Mouse (Mus musculus) brain, embryonic 14.5 days (tissue): ENCODE measurements around the gene Pou1f1. TPM values are rescaled to one million over a fixed set of nuclear protein-coding genes. Genes with fewer than 3 reads are reported as not detected.
A peak's percentile ranks its signal among the peaks of the same experiment; 100 is the strongest.

Source experiments
- DNase-seq: peaks from one replicate; pipeline ENCODE4 v3.0.0-alpha.2; 2011; ENCODE audit warnings: low read depth
- CTCF ChIP-seq: fragments of 200-500 bp; IDR thresholded peaks from 2 replicates; pipeline ENCODE4 v1.5.1; 2012; ENCODE audit warnings: inconsistent platforms, mild to moderate bottlenecking, moderate library complexity, borderline replicate concordance; ENCODE audit not compliant: insufficient read depth, insufficient read length; ENCODE audit errors: extremely low read depth
- POLR2A ChIP-seq: fragments of 200-500 bp; IDR thresholded peaks from 2 replicates; pipeline ENCODE4 v1.6.1; 2012; ENCODE audit warnings: mild to moderate bottlenecking, inconsistent platforms, borderline replicate concordance; ENCODE audit not compliant: poor library complexity, insufficient read depth, insufficient read length, severe bottlenecking; ENCODE audit errors: extremely low read depth
- polyA plus RNA-seq: library from polyadenylated mRNA; depleted of rRNA; stranded (reverse); fragments of >200 nt; gene quantifications from 2 replicates; pipeline ENCODE4 v1.2.3, GENCODE M21; 2012

Pou1f1 gene
- polyA plus RNA-seq, 1 experiment: 0.10 TPM

DNA sequence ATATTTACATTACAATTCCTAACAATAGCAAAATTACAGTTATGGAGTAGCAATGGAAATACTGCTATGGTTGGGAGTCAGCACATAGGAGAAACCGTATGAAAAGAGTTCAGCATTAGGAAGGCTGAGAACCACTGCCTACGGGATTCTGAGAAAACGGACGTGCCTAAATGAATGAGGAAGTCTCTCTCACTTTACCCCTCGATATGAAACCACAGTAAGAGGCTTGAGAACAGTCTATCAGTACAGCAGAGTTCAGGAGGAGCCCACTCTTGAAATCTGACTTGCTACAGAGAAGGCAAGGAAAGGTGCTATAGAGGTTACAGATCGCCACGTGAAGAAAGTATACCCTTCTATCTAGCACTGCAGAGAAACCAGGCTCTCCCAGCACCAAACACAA, 28.6 kb downstream of the Pou1f1 start:
- TF ChIP-seq CTCF (no peak), POLR2A (no peak)
- DNase-seq: no peak

DNA sequence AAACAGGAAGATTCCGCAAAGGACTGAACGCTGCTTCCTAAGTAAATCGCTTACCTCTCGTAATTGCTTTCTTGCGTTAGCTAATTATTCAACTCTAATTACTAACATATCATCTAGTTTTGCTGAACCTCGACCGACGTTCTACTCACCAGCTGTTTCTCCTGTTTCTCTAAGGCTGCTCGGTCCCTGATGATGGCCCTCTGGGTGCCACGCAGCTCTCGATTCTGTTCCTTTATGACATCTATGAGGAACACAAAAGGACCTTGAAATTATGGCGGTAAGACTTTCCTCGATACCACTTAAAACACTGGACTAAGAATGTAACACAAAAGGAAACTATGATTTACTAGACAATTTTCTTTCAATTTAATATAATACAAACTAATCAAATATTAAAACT, 30.5 kb downstream of the Pou1f1 start:
- no peak for TF ChIP-seq CTCF
- TF ChIP-seq POLR2A: no peak
- no peak for DNase-seq

DNA sequence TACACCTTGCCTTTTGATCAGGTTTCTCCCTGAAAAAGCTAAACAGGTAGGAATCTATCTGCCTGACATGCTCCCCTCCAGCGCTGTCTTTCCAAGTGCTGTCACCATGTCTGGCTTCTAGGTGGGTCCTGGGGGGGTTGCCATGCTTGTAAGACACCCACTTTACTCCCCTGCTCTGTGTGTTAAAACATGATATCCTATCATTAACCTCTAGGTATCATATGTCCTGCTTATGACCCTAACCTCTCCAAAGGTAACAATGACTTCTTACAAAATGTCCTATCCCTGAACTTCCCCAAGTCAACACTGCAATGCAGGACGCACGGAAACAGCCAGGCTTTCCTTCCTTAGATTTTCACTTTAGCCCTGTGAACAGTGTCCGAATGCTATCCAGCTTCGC, 34.0 kb downstream of the Pou1f1 start:
- DNase-seq: no peak
- TF ChIP-seq POLR2A (no peak), CTCF (no peak)

DNA sequence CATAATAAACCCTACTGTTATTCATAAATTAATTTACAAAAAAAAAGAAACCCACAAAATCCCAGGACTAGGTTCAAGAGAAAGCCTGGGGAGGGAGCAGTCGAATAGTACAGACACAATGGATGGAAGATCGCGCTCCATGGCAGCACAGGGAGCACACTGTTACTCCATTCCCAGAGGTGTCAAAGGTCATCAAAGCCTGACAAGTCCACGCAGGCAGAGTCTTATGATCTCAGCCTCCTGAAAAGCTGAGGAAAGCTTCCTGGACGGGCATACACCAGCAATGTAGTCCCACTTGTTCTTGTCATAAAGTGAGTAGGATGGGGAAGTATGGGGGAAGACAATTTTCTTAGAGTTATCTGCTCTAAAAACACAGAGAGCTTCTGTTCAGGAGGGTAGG, 37.1 kb downstream of the Pou1f1 start:
- no peak for TF ChIP-seq CTCF
- no peak for TF ChIP-seq POLR2A
- no peak for DNase-seq

DNA sequence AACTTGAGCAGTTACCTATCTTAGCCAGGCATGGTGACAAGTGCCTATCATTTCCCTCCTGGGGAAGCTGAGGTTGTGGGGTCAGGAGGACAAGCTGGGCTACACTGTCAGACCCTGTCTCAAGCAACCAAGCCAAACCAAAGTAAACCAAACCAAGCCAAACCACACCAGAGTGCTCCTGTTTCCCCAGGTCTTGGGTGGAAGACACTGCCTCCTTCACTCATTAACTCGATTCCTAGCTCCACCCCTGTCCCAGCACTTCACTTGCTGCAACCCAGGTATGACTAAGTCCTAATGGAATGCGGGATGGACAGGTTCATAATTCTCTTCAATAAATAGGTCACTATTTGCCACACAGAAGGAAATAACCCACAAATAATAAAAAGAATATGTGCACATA, 39.3 kb downstream of the Pou1f1 start:
- no peak for DNase-seq
- no peak for TF ChIP-seq POLR2A
- TF ChIP-seq CTCF: no peak

DNA sequence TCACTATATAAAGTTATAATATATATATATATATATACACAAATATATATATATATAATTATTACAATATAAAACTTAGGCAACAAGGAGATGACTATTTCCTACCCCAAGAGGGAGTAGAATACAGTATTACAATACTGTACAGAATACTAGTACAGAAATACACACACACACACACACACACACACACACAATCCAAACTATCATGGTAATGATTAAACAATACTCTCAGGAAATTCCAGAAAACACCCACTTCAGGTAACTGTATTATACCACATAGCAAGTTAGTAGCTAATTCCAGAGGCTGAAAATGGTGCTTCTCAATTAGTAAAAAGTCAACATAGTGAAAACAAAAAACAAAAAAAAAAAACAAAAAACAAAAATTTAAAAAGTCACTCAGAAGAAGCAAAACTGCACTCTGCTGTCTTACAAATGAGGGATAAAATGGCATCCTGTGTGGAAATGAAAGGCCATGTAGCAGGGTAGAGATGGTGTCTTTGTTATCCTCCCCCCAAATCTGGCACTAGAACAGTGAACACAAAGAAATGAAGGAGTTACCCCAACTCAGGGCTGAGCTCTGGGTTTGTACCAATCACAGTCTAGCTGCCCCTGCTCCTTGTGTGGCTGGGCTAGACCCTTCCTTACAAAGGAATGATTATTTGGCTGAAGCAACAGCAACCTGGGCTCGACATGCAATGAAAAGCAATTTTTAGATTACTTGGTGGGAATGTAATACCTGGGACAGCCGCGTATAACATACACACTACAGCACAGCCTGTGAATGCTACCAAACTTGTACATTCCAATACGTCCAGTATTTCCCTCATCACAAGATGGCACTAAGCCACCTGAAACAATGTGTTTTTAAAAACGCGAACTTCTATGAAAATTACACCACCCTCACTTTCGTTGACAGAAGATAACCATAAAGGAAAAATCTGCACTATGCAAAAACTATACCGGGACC, 41.0 kb downstream of the Pou1f1 start:
- DNase-seq: peak; percentile 55

DNA sequence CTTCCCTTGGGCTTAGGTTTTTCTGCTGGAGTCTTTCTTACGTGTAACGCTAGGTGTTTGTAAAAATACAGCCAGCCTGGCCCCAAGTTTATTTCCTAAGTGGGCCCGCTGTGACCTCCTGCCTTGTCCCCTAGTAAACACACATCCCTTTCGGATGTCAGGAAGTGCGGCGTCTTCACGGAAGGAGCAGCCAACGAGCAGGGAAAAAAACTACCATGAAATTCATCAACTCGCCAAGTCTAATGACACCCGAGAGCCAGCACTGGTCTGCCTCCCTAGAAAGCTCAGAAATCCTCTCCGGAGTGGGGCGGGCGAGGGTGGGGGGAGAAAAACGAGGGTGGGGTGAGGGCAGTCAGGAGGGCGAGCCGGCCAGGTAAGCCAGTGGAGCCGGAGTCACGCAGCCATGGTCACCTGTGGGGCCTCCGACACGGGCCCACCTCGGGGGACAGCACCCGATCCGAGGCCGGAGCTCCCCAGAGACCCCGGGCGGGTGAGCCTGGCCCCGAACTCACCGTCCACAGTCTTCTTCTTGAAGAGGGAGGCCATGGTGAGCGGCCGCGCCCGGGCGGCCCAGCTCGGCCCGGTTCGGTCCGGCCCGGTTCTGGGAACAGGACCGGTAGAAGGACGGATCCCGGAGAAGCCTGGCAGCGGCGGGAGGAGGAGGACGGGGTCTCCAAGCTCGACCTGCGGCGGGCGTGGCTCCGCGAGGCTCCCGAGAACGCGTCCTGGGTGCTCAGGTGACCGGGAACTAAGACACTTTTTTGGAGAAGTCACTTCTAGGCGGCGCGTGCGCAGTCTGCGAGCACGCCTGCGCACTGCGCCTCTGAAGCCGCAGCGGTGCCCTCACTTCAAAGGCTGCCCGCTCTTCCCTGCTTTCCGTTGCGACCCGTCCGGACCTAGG, 41.9 kb downstream of the Pou1f1 start, which contains the start of gene Chmp2b:
Chmp2b (minus strand) TSS at position 764 of the 901 bp plus-strand sequence.
- TF ChIP-seq CTCF: no peak
- TF ChIP-seq POLR2A: peak; percentile 46; the same call in 1 of the 2 replicates
- peak; percentile 95 for DNase-seq

More for the DNA sequence above, 41.0 kb downstream of the Pou1f1 start:
- TF ChIP-seq POLR2A: no peak
- TF ChIP-seq CTCF: no peak

DNA sequence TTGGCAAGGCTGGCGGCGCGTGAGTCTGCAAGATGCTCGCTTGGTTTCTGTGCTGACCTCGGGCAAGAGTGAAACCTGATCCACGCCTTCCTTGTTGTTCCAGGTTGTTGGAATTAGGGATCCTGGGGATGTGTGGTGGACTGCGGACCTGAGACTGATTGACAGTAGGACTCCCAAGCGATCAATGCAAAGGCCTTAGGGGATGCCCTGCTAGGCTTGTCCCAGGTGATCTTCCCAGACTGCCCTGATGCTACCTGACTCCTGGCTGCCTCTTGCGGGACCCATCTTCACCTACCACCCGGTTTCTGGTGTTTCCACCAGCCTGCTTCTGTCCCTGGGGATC, 42.5 kb downstream of the Pou1f1 start:
- DNase-seq: no peak
- TF ChIP-seq CTCF: no peak
- no peak for TF ChIP-seq POLR2A

DNA sequence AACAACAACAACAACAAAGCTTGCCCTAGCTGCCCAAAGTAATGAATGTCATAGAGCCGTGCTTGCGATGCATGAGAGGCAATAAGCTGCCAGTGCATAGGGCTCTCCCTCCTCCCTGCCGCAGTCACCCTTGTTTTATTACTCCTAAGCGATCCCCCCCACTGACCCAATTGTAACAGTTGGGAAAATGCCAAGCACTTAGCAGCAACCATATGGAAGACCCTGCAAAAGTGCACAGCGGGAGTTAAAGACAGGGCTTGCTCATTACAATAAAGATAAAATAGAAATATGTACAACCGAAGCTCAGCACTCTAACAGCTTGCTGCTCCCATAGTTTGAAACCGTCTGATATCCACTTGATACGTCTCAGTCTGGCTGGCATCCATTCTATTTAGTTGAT, 44.0 kb downstream of the Pou1f1 start:
- TF ChIP-seq POLR2A (no peak), CTCF (no peak)
- DNase-seq: peak; percentile 56

DNA sequence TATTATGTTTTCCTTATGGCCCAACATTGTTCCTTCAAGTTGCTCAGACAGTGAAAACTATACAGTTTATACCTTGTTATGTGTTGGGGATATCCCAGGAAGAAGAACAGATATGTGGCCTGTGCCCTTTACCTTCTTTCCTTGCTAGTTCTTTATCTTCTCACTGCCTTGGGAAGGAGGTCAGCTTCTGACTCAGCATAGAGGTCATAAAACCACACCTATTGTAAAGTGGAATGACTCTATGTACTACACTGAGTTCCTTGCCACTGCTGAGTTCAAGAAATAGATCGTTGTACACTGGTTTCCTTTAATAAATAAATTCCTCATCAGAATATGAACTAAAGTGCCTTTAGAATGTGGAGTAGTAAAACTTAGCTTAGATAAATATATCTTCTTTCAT, 44.6 kb downstream of the Pou1f1 start:
- TF ChIP-seq CTCF (no peak), POLR2A (no peak)
- DNase-seq: no peak

DNA sequence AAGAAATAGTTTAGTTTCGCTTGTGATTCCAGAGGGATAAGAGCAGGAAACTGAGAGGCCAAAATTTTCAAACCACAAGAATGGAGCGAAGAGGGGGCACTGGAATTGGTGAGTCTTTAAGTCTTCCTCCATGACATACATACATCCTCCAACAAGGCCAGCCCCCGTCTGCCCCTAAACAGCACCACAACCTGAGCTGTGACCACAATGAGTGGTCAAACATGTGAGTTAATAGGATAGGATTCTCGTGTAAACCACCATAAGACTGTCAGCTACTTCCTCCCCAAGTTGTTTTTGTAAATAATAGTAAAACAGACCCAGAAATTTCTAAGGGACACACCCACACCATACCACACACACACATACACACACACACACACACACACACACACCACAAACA, 48.5 kb downstream of the Pou1f1 start:
- TF ChIP-seq POLR2A: no peak
- DNase-seq: no peak
